Mouse (Mus musculus): Measurements from ENCODE around the gene Dnajc11.

DNA sequence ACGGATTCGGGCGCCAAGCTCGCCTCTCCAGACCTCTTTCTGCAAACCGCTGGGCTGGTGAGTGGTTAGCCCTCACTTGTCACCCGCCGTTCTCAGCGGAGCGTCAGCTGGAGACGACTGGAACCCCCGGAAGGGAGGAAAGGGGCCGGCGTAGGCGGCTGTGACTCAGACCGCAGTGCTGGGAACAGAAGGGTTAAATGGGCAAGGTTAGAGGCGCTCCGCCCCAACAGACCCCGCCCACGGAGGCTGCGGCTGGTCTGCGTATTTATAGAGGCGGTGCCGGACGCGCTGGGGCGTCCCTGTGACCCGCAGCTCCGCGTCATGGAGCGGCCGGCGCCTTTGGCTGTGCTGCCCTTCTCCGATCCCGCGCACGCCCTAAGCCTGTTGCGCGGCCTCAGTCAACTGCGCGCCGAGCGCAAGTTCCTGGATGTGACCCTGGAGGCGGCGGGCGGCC, 75.2 kb downstream of the Dnajc11 start, which contains the start of gene Klhl21:
- TF ChIP-seq POLR2A (IDR thresholded peaks at IDR 0.05; ENCODE audit: low read depth, low read length) (peak; percentile 93), CTCF (IDR thresholded peaks at IDR 0.05; ENCODE audit: extremely low read depth, insufficient read depth, insufficient read length, insufficient replicate concordance) (no peak)
